Mouse (Mus musculus): ENCODE results near the gene Pmis2. TPM values are rescaled to one million over a fixed set of nuclear protein-coding genes. Genes with fewer than 3 reads are reported as not detected.
A peak's percentile ranks its signal among the peaks of the same experiment; 100 is the strongest.

Gene Pmis2
- not detected in 2 replicates for polyA plus RNA-seq (2015; fragmentation: Nextera tagmentation; extraction: Ambion mirVana)

DNA sequence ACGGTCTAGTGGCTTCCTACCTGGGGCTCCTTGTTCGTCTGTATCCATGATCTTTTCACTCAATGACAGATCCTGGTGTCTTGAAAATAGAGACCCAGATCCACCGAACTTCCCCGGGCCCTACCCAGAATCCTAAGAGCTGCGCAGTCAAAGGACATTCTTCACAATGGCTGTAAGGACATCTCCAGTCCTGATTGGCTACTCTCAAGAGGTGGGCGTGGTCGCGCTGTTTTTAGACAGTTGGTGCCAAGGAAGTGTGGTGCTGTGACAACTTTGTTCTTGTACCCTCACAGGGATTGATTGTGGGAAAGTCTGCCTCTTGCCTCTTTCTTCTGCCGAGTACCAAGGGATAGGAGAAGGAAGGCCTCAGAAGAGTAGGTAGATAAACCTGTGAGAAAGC is at the start of gene Pmis2:
Gene Pmis2, minus strand, starts transcription at position 126 of the 400 bp plus-strand sequence.
- H3K36me3 ChIP-seq (ENCODE audit: insufficient read depth, low read length) = no peaks in the 10 kb centered on the region
- no peak within 1 kb of the TSS for H3K4me2 ChIP-seq (replicated peaks; ENCODE audit: low read depth, low read length)
- ATAC-seq (no peak), DNase-seq (ENCODE audit: low spot score) (no peak)
- H3K27me3 ChIP-seq (replicated peaks; ENCODE audit: insufficient read depth, low read length) = no peaks in the 10 kb centered on the region
- H3K9me3 ChIP-seq (ENCODE audit: low read length) = no peaks in the 10 kb centered on the region
- TF ChIP-seq EP300 (IDR thresholded peaks at IDR 0.05) (no peak), CTCF (IDR thresholded peaks at IDR 0.05) (no peak)
- 58% methylated on average over 9 of the region's 9 CpGs for WGBS
- no peak within 1 kb of the TSS for H3K4me3 ChIP-seq (ENCODE audit: low read depth, low read length)
- no peak within 1 kb of the TSS for H3K9ac ChIP-seq (replicated peaks; ENCODE audit: low read depth)
- H3K27ac ChIP-seq (ENCODE audit: low read length) = no peak within 1 kb of the TSS
- H3K4me1 ChIP-seq (ENCODE audit: insufficient read depth, low read depth, low read length) = no peaks in the 10 kb centered on the region

DNA sequence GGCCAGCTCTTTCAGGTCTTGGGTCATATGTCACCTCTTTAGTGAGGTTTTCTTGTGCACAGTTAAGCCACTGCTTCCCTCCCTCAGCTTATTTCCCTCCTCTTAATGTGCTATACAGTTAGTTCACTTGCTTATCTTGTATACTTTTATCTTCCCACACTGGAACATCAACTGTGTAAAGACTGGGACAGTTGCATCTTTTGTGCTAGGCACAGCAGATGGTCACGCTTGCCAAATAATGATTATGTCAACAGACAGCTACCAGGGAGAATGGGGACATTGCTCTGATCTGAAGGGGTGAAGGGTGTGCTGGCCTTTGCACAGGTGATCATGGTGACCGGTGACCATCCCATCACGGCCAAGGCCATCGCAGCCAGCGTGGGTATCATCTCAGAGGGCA is 48.3 kb upstream of the Pmis2 start:
- Histone ChIP-seq H3K4me2 (replicated peaks; ENCODE audit: low read depth, low read length) (no peak overlapping the region), H3K9ac (replicated peaks; ENCODE audit: low read depth) (no peak overlapping the region), H3K36me3 (ENCODE audit: insufficient read depth, low read length) (no peaks in the 10 kb centered on the region), H3K4me3 (ENCODE audit: low read depth, low read length) (no peak overlapping the region), H3K27me3 (replicated peaks; ENCODE audit: insufficient read depth, low read length) (no peaks in the 10 kb centered on the region), H3K9me3 (ENCODE audit: low read length) (no peaks in the 10 kb centered on the region), H3K4me1 (ENCODE audit: insufficient read depth, low read depth, low read length) (no peaks in the 10 kb centered on the region), H3K27ac (ENCODE audit: low read length) (no peak overlapping the region)
- no peak for DNase-seq (ENCODE audit: low spot score)
- TF ChIP-seq EP300 (IDR thresholded peaks at IDR 0.05) (no peak), CTCF (IDR thresholded peaks at IDR 0.05) (no peak)
- 92% methylated on average over 5 of the region's 5 CpGs for WGBS
- ATAC-seq = no peak

DNA sequence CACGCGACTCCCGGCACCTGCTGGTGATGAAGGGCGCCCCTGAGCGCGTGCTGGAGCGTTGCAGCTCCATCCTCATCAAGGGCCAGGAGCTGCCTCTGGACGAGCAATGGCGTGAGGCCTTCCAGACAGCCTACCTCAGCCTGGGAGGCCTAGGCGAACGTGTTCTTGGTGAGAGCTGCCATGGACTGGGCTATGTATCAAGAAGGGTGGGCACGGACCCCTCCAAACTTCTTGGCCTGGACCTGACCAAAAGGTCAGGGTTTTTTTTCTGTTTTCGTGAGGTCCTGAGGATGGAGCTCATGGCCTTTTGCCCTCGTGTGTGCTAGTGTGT is 46.3 kb upstream of the Pmis2 start:
- Histone ChIP-seq H3K4me1 (ENCODE audit: insufficient read depth, low read depth, low read length) (no peaks in the 10 kb centered on the region), H3K4me2 (replicated peaks; ENCODE audit: low read depth, low read length) (peak overlapping the region; percentile 44), H3K27me3 (replicated peaks; ENCODE audit: insufficient read depth, low read length) (no peaks in the 10 kb centered on the region), H3K9ac (replicated peaks; ENCODE audit: low read depth) (no peak overlapping the region), H3K27ac (ENCODE audit: low read length) (no peak overlapping the region), H3K9me3 (ENCODE audit: low read length) (no peaks in the 10 kb centered on the region), H3K36me3 (ENCODE audit: insufficient read depth, low read length) (no peaks in the 10 kb centered on the region), H3K4me3 (ENCODE audit: low read depth, low read length) (0 out of 2 replicates have a peak overlapping the region, but pooled peaks have one; percentile 3)
- ATAC-seq = no peak
- DNase-seq (ENCODE audit: low spot score) = no peak
- 11% methylated on average over 14 of the region's 14 CpGs for WGBS
- TF ChIP-seq EP300 (IDR thresholded peaks at IDR 0.05) (no peak), CTCF (IDR thresholded peaks at IDR 0.05) (peak; percentile 27)

DNA sequence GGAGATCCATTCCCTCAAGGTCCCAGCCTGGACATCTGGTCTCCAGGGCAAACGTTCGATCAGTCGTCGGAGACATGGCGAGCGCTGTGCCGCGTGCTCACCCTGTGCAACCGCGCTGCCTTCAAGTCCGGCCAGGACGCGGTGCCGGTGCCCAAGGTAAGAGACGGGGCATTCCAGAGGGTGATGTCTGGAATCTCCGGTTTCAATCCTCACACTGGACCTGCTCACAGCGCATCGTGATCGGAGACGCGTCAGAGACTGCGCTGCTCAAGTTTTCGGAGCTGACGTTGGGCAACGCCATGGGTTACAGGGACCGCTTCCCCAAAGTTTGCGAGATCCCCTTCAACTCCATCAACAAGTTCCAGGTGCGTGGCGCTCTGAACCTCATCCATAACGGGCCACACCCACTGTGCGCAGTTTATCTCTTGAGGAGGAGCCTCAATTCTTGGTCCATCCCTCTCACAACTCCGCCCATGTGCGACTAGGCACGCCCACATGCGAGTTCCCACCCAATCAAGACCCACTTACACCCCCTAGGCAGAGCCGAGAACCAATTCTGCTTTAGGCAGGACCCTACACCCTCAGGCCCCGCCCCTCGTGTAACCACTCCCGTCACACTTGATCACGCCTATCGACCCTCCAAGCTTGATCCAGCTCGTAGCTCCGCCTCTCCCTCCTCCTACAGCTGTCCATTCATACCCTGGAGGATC is 45.8 kb upstream of the Pmis2 start:
- no peaks in the 10 kb centered on the region for H3K4me1 ChIP-seq (ENCODE audit: insufficient read depth, low read depth, low read length)
- no peaks in the 10 kb centered on the region for H3K9me3 ChIP-seq (ENCODE audit: low read length)
- peak overlapping the region; percentile 44 for H3K4me2 ChIP-seq (replicated peaks; ENCODE audit: low read depth, low read length)
- H3K27me3 ChIP-seq (replicated peaks; ENCODE audit: insufficient read depth, low read length) = no peaks in the 10 kb centered on the region
- no peaks in the 10 kb centered on the region for H3K36me3 ChIP-seq (ENCODE audit: insufficient read depth, low read length)
- DNase-seq (ENCODE audit: low spot score) = peak; percentile 78
- ATAC-seq = peak; percentile 92
- 0 out of 2 replicates have a peak overlapping the region, but pooled peaks have one; percentile 3 for H3K4me3 ChIP-seq (ENCODE audit: low read depth, low read length)
- TF ChIP-seq CTCF (IDR thresholded peaks at IDR 0.05) (no peak), EP300 (IDR thresholded peaks at IDR 0.05) (no peak)
- no peak overlapping the region for H3K27ac ChIP-seq (ENCODE audit: low read length)
- WGBS = 3% methylated on average over 43 of the region's 43 CpGs
- H3K9ac ChIP-seq (replicated peaks; ENCODE audit: low read depth) = no peak overlapping the region

DNA sequence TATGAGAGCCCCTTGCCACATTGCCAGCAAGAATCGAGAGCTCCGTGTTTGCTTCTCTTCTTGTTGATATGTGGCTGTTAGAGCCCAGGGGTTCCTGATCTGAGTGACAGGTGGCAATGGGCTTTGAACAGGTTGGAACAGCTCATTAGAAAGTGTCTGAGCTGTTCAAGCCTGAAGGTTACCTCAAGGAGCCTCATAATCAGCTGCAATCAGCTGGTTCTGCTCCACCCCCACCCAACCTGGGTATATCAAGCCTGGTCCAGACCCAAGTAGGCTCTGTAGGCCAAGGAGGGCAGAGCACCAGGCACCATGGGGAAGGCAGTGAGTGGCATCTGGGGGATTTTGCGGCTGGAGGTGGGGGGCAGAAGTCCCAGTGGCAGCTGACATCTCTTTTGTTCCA is 40.5 kb upstream of the Pmis2 start, which contains the start of gene Atp4a:
Gene Atp4a, plus strand, starts transcription at position 268 of the 400 bp plus-strand sequence.
- Histone ChIP-seq H3K36me3 (ENCODE audit: insufficient read depth, low read length) (no peaks in the 10 kb centered on the region), H3K4me3 (ENCODE audit: low read depth, low read length) (no peak within 1 kb of the TSS), H3K9ac (replicated peaks; ENCODE audit: low read depth) (no peak within 1 kb of the TSS), H3K9me3 (ENCODE audit: low read length) (no peaks in the 10 kb centered on the region), H3K27me3 (replicated peaks; ENCODE audit: insufficient read depth, low read length) (no peaks in the 10 kb centered on the region), H3K27ac (ENCODE audit: low read length) (no peak within 1 kb of the TSS), H3K4me1 (ENCODE audit: insufficient read depth, low read depth, low read length) (no peaks in the 10 kb centered on the region), H3K4me2 (replicated peaks; ENCODE audit: low read depth, low read length) (no peak within 1 kb of the TSS)
- ATAC-seq (no peak), DNase-seq (ENCODE audit: low spot score) (no peak)
- 76% methylated on average over 3 of the region's 3 CpGs for WGBS
- no peak for TF ChIP-seq EP300 (IDR thresholded peaks at IDR 0.05)
- no peak for TF ChIP-seq CTCF (IDR thresholded peaks at IDR 0.05)

DNA sequence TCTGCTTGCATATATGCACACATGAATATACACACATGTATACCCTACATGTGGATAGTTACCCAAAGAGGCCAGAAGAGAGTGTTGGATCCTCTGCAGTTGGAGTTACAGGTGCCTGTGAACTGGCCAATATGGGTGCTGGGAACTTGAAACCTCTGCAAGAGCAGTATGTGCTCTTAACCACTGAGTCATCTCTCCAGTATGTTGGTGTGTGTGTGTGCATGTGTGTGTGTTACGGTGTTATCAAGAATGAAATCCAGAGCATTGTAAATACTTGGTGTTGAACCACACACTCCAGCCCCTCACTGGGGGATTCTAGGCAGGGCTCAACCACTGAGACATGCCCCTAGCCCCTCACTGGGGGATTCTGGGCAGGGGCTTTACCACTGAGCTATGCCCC is 36.0 kb upstream of the Pmis2 start:
- WGBS = 46% methylated on average over 1 of the region's 1 CpGs
- ATAC-seq = peak; percentile 68
- no peak overlapping the region for H3K4me3 ChIP-seq (ENCODE audit: low read depth, low read length)
- no peak overlapping the region for H3K27ac ChIP-seq (ENCODE audit: low read length)
- no peaks in the 10 kb centered on the region for H3K27me3 ChIP-seq (replicated peaks; ENCODE audit: insufficient read depth, low read length)
- DNase-seq (ENCODE audit: low spot score) = peak; percentile 42
- H3K9ac ChIP-seq (replicated peaks; ENCODE audit: low read depth) = no peak overlapping the region
- no peaks in the 10 kb centered on the region for H3K4me1 ChIP-seq (ENCODE audit: insufficient read depth, low read depth, low read length)
- no peak overlapping the region for H3K4me2 ChIP-seq (replicated peaks; ENCODE audit: low read depth, low read length)
- no peak for TF ChIP-seq CTCF (IDR thresholded peaks at IDR 0.05)
- peak; percentile 38; the same call in 1 of the 2 replicates for TF ChIP-seq EP300 (IDR thresholded peaks at IDR 0.05)
- no peaks in the 10 kb centered on the region for H3K36me3 ChIP-seq (ENCODE audit: insufficient read depth, low read length)
- no peaks in the 10 kb centered on the region for H3K9me3 ChIP-seq (ENCODE audit: low read length)

Measured in lung, postnatal 0 days (tissue).